Mouse (Mus musculus) retina, postnatal 7 days (tissue): Measurements from ENCODE around the gene Ppp1r35.

Experiments
- DNase-seq: peaks from one replicate; pipeline ENCODE4 v3.0.0-alpha.2; 2012; ENCODE audit warnings: low read depth, low spot score

Gene Ppp1r35

GRCm38 (mm10) chr5:137782776-137783522 lies 4.3 kb downstream of the Ppp1r35 start:
- no peak for DNase-seq

DNA sequence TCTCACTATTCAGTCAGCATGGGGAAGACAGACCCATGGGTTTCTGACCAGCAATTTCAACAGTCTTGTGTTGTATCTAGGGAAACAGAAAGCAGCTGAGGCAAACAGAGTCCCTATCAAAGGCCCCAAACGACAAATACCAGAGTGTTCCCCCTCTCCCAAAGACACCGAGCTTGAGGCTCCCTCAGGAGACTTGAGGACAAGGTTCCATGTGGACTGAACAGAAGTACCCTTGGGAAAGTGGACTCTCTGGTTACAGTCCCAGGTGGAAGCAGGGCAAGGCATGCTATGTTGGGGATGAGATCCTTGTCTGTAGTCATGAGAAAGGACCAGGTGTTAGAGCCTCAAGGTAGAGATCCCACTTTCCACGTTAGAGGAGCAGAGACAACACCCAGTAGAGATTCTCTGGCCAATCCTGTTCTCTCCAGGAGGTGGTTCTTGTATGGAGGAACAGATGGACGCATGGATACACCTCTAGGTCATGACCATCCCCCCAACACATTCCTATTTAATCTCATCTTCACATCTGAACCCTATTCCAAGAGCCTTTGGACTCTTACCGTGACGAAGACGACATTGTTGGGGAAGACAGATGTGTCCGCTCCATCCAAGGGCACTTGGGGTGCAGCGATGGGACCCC lies 5.4 kb downstream of the Ppp1r35 start:
- DNase-seq: no peak

- no peak for DNase-seq
Observed at GRCm38 (mm10) chr5:137784546-137784945, 5.9 kb downstream of the Ppp1r35 start.

- DNase-seq: no peak
Observed at GRCm38 (mm10) chr5:137785164-137786031, 6.7 kb downstream of the Ppp1r35 start.

- DNase-seq: peak; percentile 100
Observed at GRCm38 (mm10) chr5:137786109-137786942, 7.7 kb downstream of the Ppp1r35 start.

DNA sequence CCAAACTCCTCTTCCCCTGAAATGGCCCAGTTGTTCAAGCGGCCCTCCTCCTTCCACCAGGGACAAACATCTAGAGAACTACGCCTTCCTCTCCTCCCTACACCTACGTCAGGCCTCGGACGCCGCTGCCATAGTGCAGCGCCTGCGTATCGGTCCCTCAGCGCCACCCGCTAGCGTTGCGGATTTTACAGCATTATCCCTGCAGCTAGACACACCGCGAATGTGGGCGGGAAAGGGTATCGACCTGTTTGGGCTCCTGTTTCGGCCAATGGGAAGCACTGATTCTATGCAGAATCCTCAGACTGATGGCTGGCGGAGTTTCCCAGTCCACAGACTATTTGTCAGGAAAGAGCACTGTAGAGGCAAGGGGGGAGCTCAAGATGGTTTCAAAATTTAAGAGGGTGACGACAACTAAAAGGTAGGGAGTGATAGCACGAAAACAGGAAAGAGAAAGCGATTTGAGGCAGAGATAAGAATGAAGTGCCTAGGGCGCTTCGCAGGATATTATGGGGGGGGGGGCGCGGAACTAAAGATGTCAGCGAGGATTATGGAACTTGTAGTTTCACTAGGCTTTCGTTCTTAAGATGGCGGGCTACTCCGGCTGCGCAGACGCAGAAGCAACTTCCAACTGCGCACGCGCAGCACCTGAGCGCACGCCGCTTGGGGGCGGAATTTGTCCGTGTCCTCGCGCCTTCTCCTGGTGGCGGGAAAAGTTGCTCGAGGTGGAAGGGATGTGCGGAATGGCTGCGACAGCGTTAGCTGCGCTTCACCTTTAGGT lies 8.7 kb downstream of the Ppp1r35 start, which contains the start of the genes Mepce and Zcwpw1:
Gene Mepce, minus strand, starts transcription at position 505 of the 778 bp plus-strand sequence.
Gene Zcwpw1, plus strand, starts transcription at position 648 of the 778 bp plus-strand sequence.
- DNase-seq: peak; percentile 96

GRCm38 (mm10) chr5:137788171-137788570 lies 9.5 kb downstream of the Ppp1r35 start:
- no peak for DNase-seq

DNA sequence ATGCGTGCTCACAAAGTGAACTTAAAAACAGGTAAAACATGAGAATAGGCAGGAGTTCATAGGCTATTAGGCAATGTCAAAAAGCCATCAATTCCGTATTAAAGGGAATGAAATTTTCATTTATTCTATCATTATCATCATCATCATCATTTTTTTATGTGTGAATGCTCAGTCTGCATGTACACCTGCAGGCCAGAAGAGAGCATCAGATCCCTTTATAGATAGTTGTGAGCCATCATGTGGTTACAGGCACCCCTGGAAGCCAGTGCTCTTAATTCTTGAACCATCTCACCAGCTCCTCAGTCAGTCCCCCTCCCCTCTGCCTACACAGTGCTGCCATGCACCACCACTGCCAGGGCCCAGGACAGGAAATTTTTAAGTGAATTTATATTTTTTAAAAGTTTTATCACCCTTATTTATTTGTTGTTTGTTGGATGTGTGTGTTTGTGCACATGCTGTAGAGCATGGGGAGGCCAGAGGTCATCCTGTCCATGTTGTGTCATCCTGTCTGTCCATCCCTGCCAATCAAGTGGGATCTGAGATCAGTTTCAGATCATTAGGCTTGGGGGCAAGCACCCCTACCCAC lies 10.4 kb downstream of the Ppp1r35 start:
- DNase-seq: no peak

- no peak for DNase-seq
Observed at GRCm38 (mm10) chr5:137791553-137791952, 12.9 kb downstream of the Ppp1r35 start.

DNA sequence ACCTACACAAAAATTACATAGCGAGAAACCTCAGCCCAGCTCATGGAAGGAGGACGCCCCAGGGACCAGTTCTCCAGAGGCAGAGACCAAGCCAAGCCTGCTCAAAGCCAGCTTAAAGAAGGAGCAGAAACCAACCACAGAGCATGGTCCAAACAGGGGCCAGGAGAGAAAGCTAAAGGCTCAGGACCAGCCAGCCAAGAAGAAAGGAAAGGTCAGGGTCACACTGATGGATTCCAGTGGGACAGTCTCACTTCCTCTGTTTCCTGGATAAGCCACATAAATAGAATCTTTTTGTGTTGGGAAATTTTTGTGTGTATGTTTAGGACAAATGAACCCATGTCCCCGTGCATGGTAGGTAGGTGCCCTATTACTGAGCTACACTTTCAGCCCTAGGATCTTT lies 18.0 kb downstream of the Ppp1r35 start:
- no peak for DNase-seq

DNA sequence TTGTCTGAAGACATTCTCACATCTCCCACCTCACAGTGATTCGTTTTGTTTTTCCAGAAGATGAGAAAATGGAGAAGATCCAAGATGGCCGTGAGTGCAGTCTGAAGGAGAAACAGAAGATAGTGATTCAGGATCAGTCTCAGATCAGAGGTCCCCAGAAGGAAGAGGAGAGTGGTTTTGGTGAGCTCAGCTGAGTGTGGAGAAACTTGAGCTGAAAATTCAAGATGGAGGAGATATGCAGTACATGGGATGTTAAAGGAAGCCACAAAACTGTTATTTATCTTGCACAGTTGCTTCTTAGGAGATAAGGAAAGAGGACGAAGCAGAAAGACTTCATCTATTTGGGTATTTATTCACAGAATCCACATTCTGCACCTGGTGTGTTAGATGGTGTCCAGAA lies 22.3 kb downstream of the Ppp1r35 start:
- DNase-seq: no peak

DNA sequence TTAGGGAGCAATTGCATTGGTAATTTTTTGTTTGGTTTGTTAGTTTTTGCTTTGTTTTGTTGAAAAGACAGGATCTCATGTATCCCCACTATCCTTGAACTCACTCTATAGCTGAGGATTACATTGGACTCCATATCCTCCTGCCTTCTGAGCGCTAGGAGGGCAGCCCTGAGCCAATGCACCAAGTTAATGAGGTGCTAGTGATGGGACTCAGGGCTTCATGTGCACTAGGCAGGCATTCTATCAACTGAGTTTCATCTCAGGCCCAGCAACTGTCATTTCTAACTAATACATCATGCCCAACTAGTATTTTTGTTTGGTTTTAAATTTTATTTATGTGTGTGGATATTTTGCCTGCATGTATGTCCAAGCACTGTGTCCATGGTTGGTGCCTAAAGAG lies 27.5 kb downstream of the Ppp1r35 start:
- DNase-seq: no peak

GRCm38 (mm10) chr5:137808316-137808715 lies 29.7 kb downstream of the Ppp1r35 start:
- DNase-seq: no peak

GRCm38 (mm10) chr5:137817466-137818222 lies 39.0 kb downstream of the Ppp1r35 start:
- no peak for DNase-seq

DNA sequence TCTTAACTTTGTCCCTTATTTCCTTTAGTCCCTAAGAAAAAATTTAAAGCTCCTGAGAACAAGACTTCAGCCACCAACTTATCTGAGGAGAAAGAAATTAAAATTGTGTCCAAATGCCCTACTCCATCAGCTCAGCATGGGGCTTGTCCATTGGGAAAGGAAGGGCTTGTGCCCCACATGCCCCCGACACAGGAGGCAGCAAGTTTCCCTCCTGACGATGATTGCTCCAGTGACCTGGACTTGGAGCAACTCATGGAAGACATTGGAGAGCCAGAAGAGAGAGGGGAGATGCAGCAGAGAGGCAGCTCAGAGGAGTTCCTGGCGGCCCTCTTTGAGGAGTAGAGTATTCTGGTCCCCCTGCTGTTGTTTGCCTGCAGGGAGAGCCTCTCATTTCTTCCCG lies 43.5 kb downstream of the Ppp1r35 start:
- DNase-seq: no peak

DNA sequence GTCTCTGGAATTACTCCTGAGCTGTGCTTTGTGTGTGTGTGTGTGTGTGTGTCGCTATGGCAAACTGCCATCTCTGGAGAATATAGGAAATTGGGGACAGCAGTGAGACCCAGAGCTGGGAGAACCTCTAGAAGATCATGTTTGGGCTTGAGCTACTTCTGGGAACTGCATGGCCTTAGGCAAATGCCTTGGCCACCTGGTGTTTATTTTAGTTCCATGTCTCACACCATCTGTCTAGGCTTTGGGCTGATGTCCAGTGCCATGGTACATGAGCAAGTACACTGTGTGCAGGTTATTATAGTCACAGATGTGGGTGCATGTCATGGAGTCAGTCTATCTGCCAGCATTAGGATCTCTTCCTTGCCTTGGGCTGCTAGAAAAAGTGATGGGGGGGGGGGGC lies 44.0 kb downstream of the Ppp1r35 start:
- no peak for DNase-seq

DNA sequence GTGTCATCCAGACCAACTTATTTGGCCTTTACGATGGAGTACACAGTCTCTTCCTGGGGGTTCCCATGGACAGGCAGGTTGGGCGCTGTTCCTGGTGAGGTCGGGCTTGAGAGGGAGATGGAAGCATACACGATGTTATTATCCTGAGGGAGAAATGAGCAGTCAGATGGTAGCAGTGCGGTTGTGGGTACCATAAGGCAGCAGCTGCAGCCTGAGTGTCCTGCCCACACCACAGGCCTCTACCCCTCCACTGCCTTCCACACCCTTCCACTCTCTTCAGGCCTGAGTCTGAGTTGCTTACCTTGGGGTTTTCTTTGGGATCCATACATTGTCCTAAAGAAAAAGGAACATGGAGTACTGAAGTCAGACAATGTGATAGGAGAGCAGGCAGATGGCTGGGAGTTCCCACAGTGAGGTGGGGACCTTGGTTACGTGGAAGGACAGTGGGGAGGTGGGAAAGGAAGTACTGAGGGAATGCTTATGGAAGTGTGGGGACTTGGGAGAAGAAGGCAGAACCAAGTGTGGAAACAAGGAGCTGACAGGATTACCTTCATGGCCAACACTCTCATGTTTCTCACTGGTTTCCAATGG lies 44.9 kb downstream of the Ppp1r35 start:
- DNase-seq: no peak

DNA sequence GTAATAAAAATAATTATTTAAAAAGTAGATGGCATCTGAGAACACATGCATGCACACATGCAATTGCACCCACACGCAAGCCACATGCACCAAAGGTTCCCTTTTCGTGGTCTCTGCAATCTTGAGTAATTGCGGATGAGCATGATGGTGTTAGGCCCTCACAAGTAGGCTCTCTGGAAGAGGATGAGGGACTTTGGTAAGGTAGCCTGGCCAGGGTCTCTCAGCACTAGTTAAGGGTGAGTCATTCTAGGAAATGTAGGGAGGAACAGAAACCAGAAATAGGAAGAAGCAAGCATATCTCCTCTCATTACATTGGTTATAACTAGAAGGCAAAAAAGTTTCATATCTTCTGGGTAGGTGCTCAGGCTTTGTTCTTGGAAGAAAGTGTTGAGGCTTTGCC lies 46.4 kb downstream of the Ppp1r35 start:
- no peak for DNase-seq

GRCm38 (mm10) chr5:137825971-137826370 lies 47.3 kb downstream of the Ppp1r35 start:
- DNase-seq: no peak
